Mouse (Mus musculus): Measurements from ENCODE around the gene Csrp3.

Csrp3 gene

GRCm38 (mm10) chr7:48829177-48829910 is 18.5 kb downstream of the Csrp3 start:
- DNase-seq (ENCODE audit: low read depth, low spot score): no peak

- no peak for DNase-seq (ENCODE audit: low read depth, low spot score)
These were observed 22.7 kb downstream of the Csrp3 start for GRCm38 (mm10) chr7:48825170-48825569.

GRCm38 (mm10) chr7:48824671-48825070 is 23.2 kb downstream of the Csrp3 start:
- no peak for DNase-seq (ENCODE audit: low read depth, low spot score)

GRCm38 (mm10) chr7:48823621-48824020 is 24.2 kb downstream of the Csrp3 start:
- DNase-seq (ENCODE audit: low read depth, low spot score): no peak

GRCm38 (mm10) chr7:48821654-48822053 is 26.2 kb downstream of the Csrp3 start:
- DNase-seq (ENCODE audit: low read depth, low spot score): no peak

- DNase-seq (ENCODE audit: low read depth, low spot score): no peak
These were observed 34.2 kb downstream of the Csrp3 start for GRCm38 (mm10) chr7:48813594-48813993.

- DNase-seq (ENCODE audit: low read depth, low spot score): no peak
These were observed 35.5 kb downstream of the Csrp3 start for GRCm38 (mm10) chr7:48812358-48812757.

- DNase-seq (ENCODE audit: low read depth, low spot score): no peak
These were observed 37.2 kb downstream of the Csrp3 start for GRCm38 (mm10) chr7:48810652-48811051.

- peak; percentile 32 for DNase-seq (ENCODE audit: low read depth, low spot score)
These were observed 41.2 kb downstream of the Csrp3 start for GRCm38 (mm10) chr7:48806587-48806986.

- no peak for DNase-seq (ENCODE audit: low read depth, low spot score)
These were observed 44.5 kb downstream of the Csrp3 start for GRCm38 (mm10) chr7:48803381-48803780.

GRCm38 (mm10) chr7:48795130-48795529 is 52.7 kb downstream of the Csrp3 start:
- DNase-seq (ENCODE audit: low read depth, low spot score): no peak

- DNase-seq (ENCODE audit: low read depth, low spot score): peak; percentile 12
These were observed 56.4 kb downstream of the Csrp3 start for GRCm38 (mm10) chr7:48791412-48791811.

- DNase-seq (ENCODE audit: low read depth, low spot score): no peak
These were observed 57.7 kb downstream of the Csrp3 start for GRCm38 (mm10) chr7:48790117-48790516.

GRCm38 (mm10) chr7:48788851-48789572 is 58.8 kb downstream of the Csrp3 start, which contains the start of gene Zdhhc13:
Zdhhc13 (plus strand) TSS chr7:48789003.
- DNase-seq (ENCODE audit: low read depth, low spot score): peak; percentile 97

- DNase-seq (ENCODE audit: low read depth, low spot score): no peak
These were observed 59.5 kb downstream of the Csrp3 start for GRCm38 (mm10) chr7:48788348-48788747.

- DNase-seq (ENCODE audit: low read depth, low spot score): no peak
These were observed 62.9 kb downstream of the Csrp3 start for GRCm38 (mm10) chr7:48784773-48785523.

- no peak for DNase-seq (ENCODE audit: low read depth, low spot score)
These were observed 65.4 kb downstream of the Csrp3 start for GRCm38 (mm10) chr7:48782432-48782831.
